Mouse (Mus musculus) midbrain, embryonic 11.5 days (tissue): ENCODE data around the gene Npnt. TPM values are rescaled to one million over a fixed set of nuclear protein-coding genes. Genes with fewer than 3 reads are reported as not detected.

Experiments
- ATAC-seq: fragments of 200-750 bp; cut with Nextera tagmentation; 2 replicates; pipeline ENCODE4 v1.8.0; 2017; ENCODE audit warnings: moderate TSS enrichment, moderate library complexity; ENCODE audit not compliant: low FRiP score
- DNase-seq: peaks from one replicate; pipeline ENCODE4 v3.0.0; 2015; ENCODE audit warnings: low spot score; ENCODE audit errors: missing footprints
- H3K27ac ChIP-seq: fragments of 300-500 bp; sonication (generic); 2 replicates; pipeline ENCODE4 v1.5.1; 2014; ENCODE audit warnings: low read depth, low read length
- H3K27me3 ChIP-seq: fragments of 300-500 bp; sonication (generic); 2 replicates; pipeline ENCODE4 v1.6.1; 2014; ENCODE audit warnings: mild to moderate bottlenecking, low read length, moderate library complexity, mixed read lengths; ENCODE audit not compliant: control insufficient read depth, insufficient read depth
- H3K36me3 ChIP-seq: fragments of 300-500 bp; sonication (generic); 2 replicates; pipeline ENCODE4 v1.6.1; 2014; ENCODE audit warnings: mild to moderate bottlenecking, low read length, moderate library complexity, mixed read lengths; ENCODE audit not compliant: control insufficient read depth, insufficient read depth
- H3K4me1 ChIP-seq: fragments of 300-500 bp; sonication (generic); 2 replicates; pipeline ENCODE4 v1.6.1; 2014; ENCODE audit warnings: low read length; ENCODE audit not compliant: control insufficient read depth, insufficient read depth
- H3K4me2 ChIP-seq: fragments of 300-500 bp; sonication (generic); 2 replicates; pipeline ENCODE4 v1.6.1; 2014; ENCODE audit warnings: mild to moderate bottlenecking, moderate library complexity
- H3K4me3 ChIP-seq: fragments of 300-500 bp; sonication (generic); 2 replicates; pipeline ENCODE4 v1.5.1; 2014; ENCODE audit warnings: low read depth, low read length
- H3K9ac ChIP-seq: fragments of 300-500 bp; sonication (generic); 2 replicates; pipeline ENCODE4 v1.6.1; 2014; ENCODE audit warnings: low read length
- H3K9me3 ChIP-seq: fragments of 300-500 bp; sonication (generic); 2 replicates; pipeline ENCODE4 v1.6.1; 2016; ENCODE audit warnings: low read length; ENCODE audit not compliant: control insufficient read depth
- WGBS: fragments of 180-500 bp; shearing (Covaris S2); extraction: QIAGEN DNeasy Blood & Tissue Kit; methylation state at CpG from one replicate; pipeline ENCODE4 v1.1.7; 2014; 5-methylcytosine and 5-hydroxymethylcytosine counted together
- polyA plus RNA-seq: library from polyadenylated mRNA; unstranded; fragments of >200 nt; fragmentation: Nextera tagmentation; extraction: Ambion mirVana; gene quantifications from 2 replicates; pipeline ENCODE4 v1.2.1, GENCODE M21; 2014

Npnt gene
- polyA plus RNA-seq, 1 experiment from 2014 or later = 7.6 TPM

DNA sequence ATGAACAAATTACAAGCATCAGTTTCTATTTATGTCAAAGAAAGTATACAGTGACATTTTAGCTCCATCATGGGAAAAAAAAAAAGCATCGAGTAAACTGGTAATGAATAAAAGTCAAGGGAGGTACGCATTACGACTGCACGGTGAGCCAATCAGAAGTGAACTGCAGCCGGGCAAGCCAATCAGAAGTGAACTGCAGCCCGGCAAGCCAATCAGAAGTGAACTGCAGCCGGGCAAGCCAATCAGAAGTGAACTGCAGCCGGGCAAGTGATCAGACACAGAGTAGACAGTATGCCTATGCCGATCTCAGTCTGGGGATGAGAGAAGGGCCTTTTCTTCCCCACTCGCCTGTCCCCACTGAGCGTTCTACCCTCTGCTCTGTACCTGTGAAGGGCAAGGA is 46.7 kb downstream of the Npnt start:
- Histone ChIP-seq H3K9ac (no peak overlapping the region), H3K4me3 (no peak overlapping the region), H3K36me3 (no peaks in the 10 kb centered on the region), H3K4me2 (no peak overlapping the region), H3K9me3 (no peaks in the 10 kb centered on the region), H3K27me3 (no peaks in the 10 kb centered on the region), H3K4me1 (no peaks in the 10 kb centered on the region), H3K27ac (no peak overlapping the region)
- DNase-seq (no peak), ATAC-seq (no peak)
- 96% methylated on average over 11 of the region's 11 CpGs for WGBS

GRCm38 (mm10) chr3:132902921-132903320 is 47.2 kb downstream of the Npnt start:
- no peak overlapping the region for H3K4me2 ChIP-seq
- no peaks in the 10 kb centered on the region for H3K9me3 ChIP-seq
- 92% methylated on average over 5 of the region's 5 CpGs for WGBS
- H3K4me1 ChIP-seq = no peaks in the 10 kb centered on the region
- H3K27me3 ChIP-seq = no peaks in the 10 kb centered on the region
- H3K27ac ChIP-seq = no peak overlapping the region
- ATAC-seq (no peak), DNase-seq (peak; percentile 53)
- H3K36me3 ChIP-seq = no peaks in the 10 kb centered on the region
- H3K9ac ChIP-seq = no peak overlapping the region
- no peak overlapping the region for H3K4me3 ChIP-seq

GRCm38 (mm10) chr3:132902206-132902605 is 47.9 kb downstream of the Npnt start:
- ATAC-seq (no peak), DNase-seq (peak; percentile 8)
- Histone ChIP-seq H3K4me3 (no peak overlapping the region), H3K9ac (no peak overlapping the region), H3K9me3 (no peaks in the 10 kb centered on the region), H3K4me1 (no peaks in the 10 kb centered on the region), H3K27ac (no peak overlapping the region), H3K4me2 (no peak overlapping the region), H3K36me3 (no peaks in the 10 kb centered on the region), H3K27me3 (no peaks in the 10 kb centered on the region)
- 79% methylated on average over 6 of the region's 6 CpGs for WGBS

DNA sequence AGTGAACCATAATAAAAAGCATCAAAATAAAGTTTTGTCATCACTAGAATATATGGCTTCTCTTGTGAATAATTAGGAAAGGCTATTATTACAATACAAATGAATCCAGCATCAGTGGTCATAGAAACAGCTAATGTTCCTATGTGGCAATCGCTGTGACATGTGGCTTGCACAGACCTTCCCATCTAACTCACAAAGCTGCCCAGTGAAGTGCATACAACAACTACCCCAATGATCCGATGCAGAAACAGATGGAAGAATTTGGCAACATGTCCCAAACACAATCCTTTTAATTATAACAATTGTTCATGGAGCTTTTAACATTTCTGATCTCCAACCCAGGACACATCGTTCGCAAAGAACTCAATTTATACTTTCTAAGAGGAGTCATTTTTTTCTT is 52.2 kb downstream of the Npnt start:
- no peak for ATAC-seq
- 89% methylated on average over 4 of the region's 4 CpGs for WGBS

DNA sequence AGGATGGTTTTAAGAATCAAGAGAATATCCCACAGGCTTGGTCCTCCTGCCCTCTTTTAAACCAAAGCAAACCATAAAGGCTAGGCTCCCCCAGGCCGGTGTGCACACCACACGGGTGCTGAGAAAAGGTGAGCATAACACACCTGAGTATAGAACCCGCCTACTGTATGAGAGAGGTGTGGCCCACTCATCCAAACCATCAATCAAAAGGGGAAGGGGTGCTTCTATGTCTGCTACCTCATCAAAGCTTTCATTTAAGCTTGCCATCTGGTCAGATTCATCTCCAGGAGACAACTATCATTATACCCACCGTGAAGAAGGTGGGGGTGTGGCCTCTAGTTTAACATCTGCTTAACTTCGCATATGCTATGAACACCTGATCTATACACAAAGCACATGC is 52.7 kb downstream of the Npnt start:
- H3K4me2 ChIP-seq = no peak overlapping the region
- H3K9me3 ChIP-seq = no peaks in the 10 kb centered on the region
- DNase-seq (peak; percentile 75), ATAC-seq (no peak)
- H3K36me3 ChIP-seq = no peaks in the 10 kb centered on the region
- no peak overlapping the region for H3K4me3 ChIP-seq
- H3K4me1 ChIP-seq = no peaks in the 10 kb centered on the region
- no peaks in the 10 kb centered on the region for H3K27me3 ChIP-seq
- H3K27ac ChIP-seq = no peak overlapping the region
- WGBS = 88% methylated on average over 5 of the region's 5 CpGs
- H3K9ac ChIP-seq = no peak overlapping the region

More for the DNA sequence above, 52.2 kb downstream of the Npnt start:
- Histone ChIP-seq H3K27ac (no peak overlapping the region), H3K4me1 (no peaks in the 10 kb centered on the region), H3K9ac (no peak overlapping the region), H3K36me3 (no peaks in the 10 kb centered on the region), H3K4me2 (no peak overlapping the region), H3K9me3 (no peaks in the 10 kb centered on the region), H3K27me3 (no peaks in the 10 kb centered on the region), H3K4me3 (no peak overlapping the region)
- peak; percentile 75 for DNase-seq

DNA sequence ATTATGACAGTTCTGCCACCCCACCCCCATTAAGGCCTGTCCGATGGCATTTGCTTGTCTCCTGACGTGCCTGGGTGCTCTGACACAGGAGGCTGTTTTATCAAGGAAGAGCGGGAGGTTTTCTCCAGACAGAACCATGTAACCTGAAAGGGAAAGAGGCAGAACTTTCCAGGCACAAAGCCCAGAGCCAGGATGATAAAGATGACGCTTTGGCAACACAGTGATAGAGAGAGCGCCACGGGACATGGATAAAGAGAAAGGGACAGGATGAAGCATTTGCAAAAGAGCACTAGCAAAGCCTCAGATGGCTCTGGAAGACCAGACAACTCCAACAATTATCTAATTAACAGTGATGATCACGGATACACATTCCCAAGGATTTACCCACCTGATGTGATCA is 56.0 kb downstream of the Npnt start:
- Histone ChIP-seq H3K4me3 (no peak overlapping the region), H3K4me2 (no peak overlapping the region), H3K9ac (no peak overlapping the region), H3K27me3 (no peaks in the 10 kb centered on the region), H3K36me3 (no peaks in the 10 kb centered on the region), H3K9me3 (no peaks in the 10 kb centered on the region), H3K4me1 (no peaks in the 10 kb centered on the region), H3K27ac (no peak overlapping the region)
- ATAC-seq (no peak), DNase-seq (peak; percentile 56)
- 87% methylated on average over 7 of the region's 7 CpGs for WGBS

- H3K4me1 ChIP-seq = no peaks in the 10 kb centered on the region
- no peak overlapping the region for H3K9ac ChIP-seq
- no peak for ATAC-seq
- no peaks in the 10 kb centered on the region for H3K27me3 ChIP-seq
- DNase-seq = peak; percentile 71
- H3K4me3 ChIP-seq = no peak overlapping the region
- H3K27ac ChIP-seq = no peak overlapping the region
- H3K9me3 ChIP-seq = no peaks in the 10 kb centered on the region
- WGBS = 96% methylated on average over 3 of the region's 3 CpGs
- no peaks in the 10 kb centered on the region for H3K36me3 ChIP-seq
- no peak overlapping the region for H3K4me2 ChIP-seq
Measured at GRCm38 (mm10) chr3:132893676-132894075, 56.4 kb downstream of the Npnt start.

DNA sequence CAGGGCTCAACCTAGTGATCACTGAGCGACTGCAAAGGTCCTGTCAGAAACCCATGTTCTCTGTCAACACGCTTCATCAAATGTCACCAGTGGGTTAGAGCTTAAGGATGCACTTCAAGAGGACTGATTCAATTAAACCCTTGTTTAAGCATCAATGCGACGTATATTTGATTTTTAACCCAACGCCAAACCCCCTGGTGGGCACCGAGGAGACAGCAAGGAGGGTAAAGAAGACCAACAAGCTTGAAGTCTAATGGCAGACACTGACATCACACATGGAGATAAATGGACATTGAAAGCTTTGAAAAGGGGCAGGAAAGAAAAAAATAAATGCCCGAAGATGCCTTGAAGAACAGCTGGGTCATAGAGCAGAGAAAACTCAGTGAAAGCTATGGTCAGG is 57.0 kb downstream of the Npnt start:
- ATAC-seq (no peak), DNase-seq (peak; percentile 41)
- Histone ChIP-seq H3K27ac (no peak overlapping the region), H3K4me3 (no peak overlapping the region), H3K4me2 (no peak overlapping the region), H3K9me3 (no peaks in the 10 kb centered on the region), H3K27me3 (no peaks in the 10 kb centered on the region), H3K4me1 (no peaks in the 10 kb centered on the region), H3K9ac (no peak overlapping the region), H3K36me3 (no peaks in the 10 kb centered on the region)
- 85% methylated on average over 7 of the region's 7 CpGs for WGBS

DNA sequence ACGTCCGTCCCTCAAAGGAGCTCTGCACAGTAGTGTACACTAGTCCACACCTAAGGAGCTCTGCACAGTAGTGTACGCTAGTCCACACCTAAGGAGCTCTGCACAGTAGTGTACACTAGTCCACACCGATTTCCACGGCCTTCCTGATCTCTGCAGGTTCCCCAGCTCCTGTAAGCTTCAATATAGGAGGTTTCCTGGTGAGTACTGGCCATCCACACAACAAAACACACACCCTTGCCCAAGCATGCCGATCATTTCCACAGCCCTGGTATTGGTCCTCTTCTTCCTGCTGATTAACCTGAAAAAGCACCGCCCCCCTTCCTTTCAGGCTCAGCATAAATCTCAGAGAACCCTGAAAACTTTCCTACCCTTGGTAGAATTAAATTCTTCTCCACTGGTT is 57.6 kb downstream of the Npnt start:
- H3K9me3 ChIP-seq = no peaks in the 10 kb centered on the region
- ATAC-seq (no peak), DNase-seq (peak; percentile 64)
- H3K4me3 ChIP-seq = no peak overlapping the region
- H3K27me3 ChIP-seq = no peaks in the 10 kb centered on the region
- 89% methylated on average over 7 of the region's 7 CpGs for WGBS
- no peaks in the 10 kb centered on the region for H3K4me1 ChIP-seq
- H3K4me2 ChIP-seq = no peak overlapping the region
- H3K9ac ChIP-seq = no peak overlapping the region
- H3K27ac ChIP-seq = no peak overlapping the region
- H3K36me3 ChIP-seq = no peaks in the 10 kb centered on the region
